Mouse (Mus musculus) neural tube, embryonic 15.5 days (tissue): Measurements from ENCODE around the gene Palm. TPM values are rescaled to one million over a fixed set of nuclear protein-coding genes. Genes with fewer than 3 reads are reported as not detected.

ENCODE experiments used
- ATAC-seq: fragments of 200-750 bp; cut with Nextera tagmentation; 2 replicates; pipeline ENCODE4 v1.8.0; 2017; ENCODE audit warnings: mild to moderate bottlenecking, moderate TSS enrichment, moderate library complexity; ENCODE audit not compliant: low FRiP score
- H3K27ac ChIP-seq: fragments of 300-500 bp; sonication (generic); replicated peaks from 2 replicates; pipeline ENCODE4 v1.5.1; 2015; ENCODE audit warnings: mild to moderate bottlenecking, inconsistent platforms
- H3K27me3 ChIP-seq: fragments of 300-500 bp; sonication (generic); replicated peaks from 2 replicates; pipeline ENCODE4 v1.6.1; 2015; ENCODE audit warnings: inconsistent platforms
- H3K36me3 ChIP-seq: fragments of 300-500 bp; sonication (generic); 2 replicates; pipeline ENCODE4 v1.6.1; 2015; ENCODE audit warnings: inconsistent platforms
- H3K4me1 ChIP-seq: fragments of 300-500 bp; sonication (generic); 2 replicates; pipeline ENCODE4 v1.6.1; 2015; ENCODE audit warnings: inconsistent platforms
- H3K4me2 ChIP-seq: fragments of 300-500 bp; sonication (generic); 2 replicates; pipeline ENCODE4 v1.6.1; 2015; ENCODE audit warnings: inconsistent platforms, mild to moderate bottlenecking, moderate library complexity
- H3K4me3 ChIP-seq: fragments of 300-500 bp; sonication (generic); replicated peaks from 2 replicates; pipeline ENCODE4 v1.5.1; 2015; ENCODE audit warnings: mild to moderate bottlenecking, inconsistent platforms
- H3K9ac ChIP-seq: fragments of 300-500 bp; sonication (generic); replicated peaks from 2 replicates; pipeline ENCODE4 v1.6.1; 2015; ENCODE audit warnings: mild to moderate bottlenecking, inconsistent platforms
- H3K9me3 ChIP-seq: fragments of 300-500 bp; sonication (generic); replicated peaks from 2 replicates; pipeline ENCODE4 v1.6.1; 2016; ENCODE audit warnings: inconsistent platforms
- WGBS: fragments of 180-500 bp; shearing (Covaris S2); methylation state at CpG from one replicate; pipeline ENCODE4 v1.1.7; 2015; ENCODE audit warnings: mixed read lengths; 5-methylcytosine and 5-hydroxymethylcytosine counted together
- polyA plus RNA-seq: library from polyadenylated mRNA; unstranded; fragments of >200 nt; fragmentation: Nextera tagmentation; extraction: Ambion mirVana; gene quantifications from 2 replicates; pipeline ENCODE4 v1.2.1, GENCODE M21; 2015

Gene Palm
- polyA plus RNA-seq, 1 experiment from 2014 or later = 256 TPM

- peak overlapping the region; percentile 92 for H3K4me3 ChIP-seq
- H3K9me3 ChIP-seq = no peaks in the 10 kb centered on the region
- H3K27me3 ChIP-seq = no peaks in the 10 kb centered on the region
- peak overlapping the region; percentile 70 for H3K9ac ChIP-seq
- H3K27ac ChIP-seq = peak overlapping the region; percentile 99
- ATAC-seq = no peak
- WGBS = 15% methylated on average over 8 of the region's 8 CpGs
- H3K36me3 ChIP-seq = peaks cover 7% of the 10 kb centered on the region
- H3K4me2 ChIP-seq = peak overlapping the region; percentile 81
- peaks cover 53% of the 10 kb centered on the region for H3K4me1 ChIP-seq
Observed at GRCm38 (mm10) chr10:79852827-79853226, 59.5 kb downstream of the Palm start.

DNA sequence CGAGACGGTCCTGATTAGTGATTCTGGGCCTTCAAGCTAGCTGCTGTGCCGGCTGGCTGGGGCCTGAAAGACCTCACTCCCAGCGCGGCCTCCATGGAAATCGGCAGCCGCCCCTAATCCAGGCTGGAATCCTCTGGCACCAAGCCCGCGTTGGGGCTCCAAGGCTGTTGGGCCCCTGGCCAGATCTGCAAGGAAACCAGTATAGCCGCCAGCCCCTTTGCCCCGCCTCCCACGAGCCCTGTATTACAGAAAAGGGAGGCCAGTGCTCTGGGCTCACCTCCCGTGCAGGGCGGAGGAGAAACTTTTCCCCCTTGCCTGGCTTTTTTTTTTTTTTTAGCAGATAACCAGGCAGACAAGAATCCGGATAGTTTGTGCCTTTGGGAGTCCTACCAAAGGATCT lies 60.0 kb downstream of the Palm start:
- no peak for ATAC-seq
- WGBS = 1% methylated on average over 15 of the region's 15 CpGs

DNA sequence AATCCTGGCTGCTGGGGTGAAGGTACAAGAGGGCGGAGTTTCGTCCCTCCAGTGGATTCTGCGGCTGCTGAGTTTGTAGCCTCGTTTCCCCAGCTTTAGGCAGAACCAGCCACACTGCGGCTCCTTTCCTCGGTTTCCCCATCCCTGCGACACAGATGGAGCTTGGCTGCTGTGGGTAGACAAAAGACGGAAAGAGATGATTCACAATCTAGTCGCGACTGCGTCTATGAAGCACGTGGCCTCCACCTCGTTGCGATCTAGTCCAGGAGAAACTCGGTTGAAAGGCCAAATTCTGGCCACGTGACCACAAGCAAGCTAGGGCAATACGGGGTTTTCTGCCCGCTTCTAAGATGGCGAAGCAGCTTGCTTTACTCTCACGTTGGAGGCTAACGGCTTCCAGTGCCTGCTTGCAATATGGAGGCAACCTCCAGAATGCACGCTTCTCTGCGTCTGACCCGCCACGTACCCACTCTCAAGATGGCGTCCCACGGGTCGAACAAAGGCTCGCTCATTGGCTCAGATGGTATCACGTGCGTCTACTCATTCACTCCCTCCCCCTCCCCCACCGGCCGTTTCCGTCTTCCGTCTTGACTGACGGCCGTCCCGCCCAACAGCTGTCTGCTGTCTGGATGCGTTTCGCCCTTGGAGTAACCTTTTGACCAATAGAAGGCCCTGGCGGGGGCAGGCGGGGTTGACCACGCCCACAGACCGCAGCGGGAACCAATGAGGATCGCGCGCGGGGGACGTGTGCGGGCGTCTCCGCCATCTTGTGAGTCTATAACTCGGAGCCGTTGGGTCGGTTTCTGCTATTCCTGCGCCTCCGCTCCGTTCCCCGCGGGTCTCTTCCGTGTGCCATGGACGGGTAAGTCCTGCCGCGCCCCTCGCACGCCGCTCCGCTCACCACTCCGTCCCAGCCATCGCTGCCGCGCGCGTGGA lies 60.8 kb downstream of the Palm start, which contains the start of gene Ptbp1:
TSS of gene Ptbp1 (plus strand) at position 568 of the 936 bp plus-strand sequence.
- Histone ChIP-seq H3K4me3 (peak within 1 kb of the TSS; percentile 92), H3K9me3 (no peaks in the 10 kb centered on the region), H3K4me2 (peak within 1 kb of the TSS; percentile 92), H3K27me3 (no peaks in the 10 kb centered on the region), H3K4me1 (peaks cover 65% of the 10 kb centered on the region), H3K36me3 (peaks cover 13% of the 10 kb centered on the region), H3K27ac (peak within 1 kb of the TSS; percentile 100), H3K9ac (peak within 1 kb of the TSS; percentile 99)
- WGBS = under 1% methylated on average over 75 of the region's 75 CpGs
- peak; percentile 94 for ATAC-seq

More for the DNA sequence above, 60.0 kb downstream of the Palm start:
- Histone ChIP-seq H3K4me1 (peaks cover 58% of the 10 kb centered on the region), H3K4me3 (peak overlapping the region; percentile 92), H3K36me3 (peaks cover 7% of the 10 kb centered on the region), H3K9me3 (no peaks in the 10 kb centered on the region), H3K27ac (peak overlapping the region; percentile 99), H3K27me3 (no peaks in the 10 kb centered on the region), H3K9ac (peak overlapping the region; percentile 70), H3K4me2 (peak overlapping the region; percentile 81)

GRCm38 (mm10) chr10:79854801-79855541 lies 61.6 kb downstream of the Palm start:
- peak; percentile 45 for ATAC-seq
- H3K9me3 ChIP-seq = no peaks in the 10 kb centered on the region
- H3K27ac ChIP-seq = peak overlapping the region; percentile 100
- H3K4me2 ChIP-seq = peak overlapping the region; percentile 92
- peaks cover 21% of the 10 kb centered on the region for H3K36me3 ChIP-seq
- peak overlapping the region; percentile 92 for H3K4me3 ChIP-seq
- no peaks in the 10 kb centered on the region for H3K27me3 ChIP-seq
- WGBS = 0% methylated on average over 83 of the region's 83 CpGs
- H3K9ac ChIP-seq = peak overlapping the region; percentile 99
- peaks cover 72% of the 10 kb centered on the region for H3K4me1 ChIP-seq

DNA sequence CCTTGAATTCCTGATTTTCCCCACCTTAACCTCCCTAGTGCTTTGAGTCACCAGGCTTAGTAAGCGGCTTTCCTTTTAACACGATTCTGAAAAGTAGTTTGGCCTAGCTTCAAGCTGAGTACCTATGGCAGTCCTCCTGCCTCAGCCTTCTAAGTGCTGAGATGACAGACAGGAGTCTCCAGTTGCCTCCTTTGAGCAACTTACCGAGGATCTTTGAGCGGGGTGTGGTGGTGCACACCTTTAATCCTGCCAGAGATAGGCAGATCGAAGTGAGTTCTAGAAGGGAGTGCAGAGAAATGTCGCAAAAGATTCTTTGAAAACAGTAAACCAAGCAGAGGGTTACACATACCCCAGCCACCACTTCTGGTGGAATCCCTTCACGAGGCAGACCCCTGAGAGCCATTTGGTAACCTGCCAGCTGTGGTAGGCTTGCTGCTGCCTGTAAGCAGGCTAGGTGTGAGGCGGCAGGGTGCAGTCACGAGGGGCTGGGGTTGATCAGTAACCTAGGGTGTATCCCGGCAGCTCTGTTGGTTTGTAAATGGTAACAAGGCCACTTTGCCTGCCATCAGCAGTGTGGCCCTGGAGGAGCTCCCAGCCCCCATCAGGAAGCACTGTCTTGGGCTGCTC lies 62.3 kb downstream of the Palm start:
- no peaks in the 10 kb centered on the region for H3K9me3 ChIP-seq
- H3K4me1 ChIP-seq = peaks cover 77% of the 10 kb centered on the region
- peak overlapping the region; percentile 99 for H3K9ac ChIP-seq
- H3K27me3 ChIP-seq = no peaks in the 10 kb centered on the region
- ATAC-seq = no peak
- H3K27ac ChIP-seq = peak overlapping the region; percentile 100
- H3K36me3 ChIP-seq = peaks cover 28% of the 10 kb centered on the region
- peak overlapping the region; percentile 92 for H3K4me2 ChIP-seq
- peak overlapping the region; percentile 92 for H3K4me3 ChIP-seq
- 2% methylated on average over 10 of the region's 10 CpGs for WGBS

DNA sequence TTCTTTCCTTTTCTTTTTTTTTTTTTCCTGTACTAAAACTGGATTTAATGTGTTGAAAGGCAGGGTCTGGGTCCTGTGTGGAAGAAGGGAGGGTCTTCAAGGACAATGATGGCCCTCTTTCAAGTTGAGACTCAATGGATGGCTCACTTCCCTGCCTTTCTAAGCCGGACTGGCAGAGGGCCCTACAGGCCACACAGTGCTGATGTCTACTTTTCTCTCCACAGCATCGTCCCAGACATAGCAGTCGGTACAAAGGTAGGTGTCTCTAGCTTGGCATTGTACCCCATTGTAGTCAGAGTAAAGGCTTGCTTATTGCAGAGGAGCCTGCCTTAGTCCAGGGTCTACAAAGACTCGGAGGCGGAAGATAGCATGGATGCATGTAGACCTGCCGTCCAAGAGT lies 62.9 kb downstream of the Palm start:
- H3K9me3 ChIP-seq = no peaks in the 10 kb centered on the region
- H3K9ac ChIP-seq = peak overlapping the region; percentile 99
- peak overlapping the region; percentile 100 for H3K27ac ChIP-seq
- no peaks in the 10 kb centered on the region for H3K27me3 ChIP-seq
- peak overlapping the region; percentile 92 for H3K4me2 ChIP-seq
- ATAC-seq = no peak
- H3K4me1 ChIP-seq = peaks cover 74% of the 10 kb centered on the region
- H3K4me3 ChIP-seq = peak overlapping the region; percentile 92
- H3K36me3 ChIP-seq = peaks cover 34% of the 10 kb centered on the region
- 48% methylated on average over 6 of the region's 6 CpGs for WGBS

- Histone ChIP-seq H3K9me3 (no peaks in the 10 kb centered on the region), H3K4me3 (peak overlapping the region; percentile 92), H3K4me2 (peak overlapping the region; percentile 92), H3K4me1 (peaks cover 70% of the 10 kb centered on the region), H3K27ac (peak overlapping the region; percentile 100), H3K36me3 (peaks cover 40% of the 10 kb centered on the region), H3K27me3 (no peaks in the 10 kb centered on the region), H3K9ac (peak overlapping the region; percentile 99)
- no peak for ATAC-seq
- 55% methylated on average over 7 of the region's 7 CpGs for WGBS
Observed at GRCm38 (mm10) chr10:79856704-79857451, 63.5 kb downstream of the Palm start.

- H3K9ac ChIP-seq = peak overlapping the region; percentile 99
- ATAC-seq = no peak
- peak overlapping the region; percentile 92 for H3K4me3 ChIP-seq
- peak overlapping the region; percentile 100 for H3K27ac ChIP-seq
- WGBS = 33% methylated on average over 4 of the region's 4 CpGs
- no peaks in the 10 kb centered on the region for H3K27me3 ChIP-seq
- no peaks in the 10 kb centered on the region for H3K9me3 ChIP-seq
- peaks cover 70% of the 10 kb centered on the region for H3K4me1 ChIP-seq
- peak overlapping the region; percentile 92 for H3K4me2 ChIP-seq
- peaks cover 46% of the 10 kb centered on the region for H3K36me3 ChIP-seq
Observed at GRCm38 (mm10) chr10:79857452-79857811, 64.1 kb downstream of the Palm start.

DNA sequence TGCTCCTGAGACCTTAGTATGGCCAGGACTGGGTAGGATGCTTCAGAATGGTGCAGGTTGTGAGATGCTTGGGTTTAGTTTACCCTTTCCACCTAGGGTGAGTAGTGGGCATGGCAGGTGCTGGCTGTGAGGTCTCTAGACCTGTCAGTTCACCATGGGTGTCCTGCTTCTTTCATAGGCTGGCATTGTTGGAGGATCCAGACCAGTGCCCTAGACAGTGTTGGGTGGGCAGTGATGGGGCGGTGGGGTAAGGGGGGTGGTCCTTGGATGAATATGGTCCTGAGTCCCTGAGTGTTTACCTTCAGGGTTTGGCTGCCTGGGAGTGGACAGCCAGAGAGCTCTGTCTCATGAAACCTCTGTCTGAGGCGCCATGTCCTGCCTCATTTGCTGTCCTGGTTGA lies 64.5 kb downstream of the Palm start:
- 78% methylated on average over 2 of the region's 2 CpGs for WGBS
- H3K27me3 ChIP-seq = no peaks in the 10 kb centered on the region
- H3K4me1 ChIP-seq = peaks cover 66% of the 10 kb centered on the region
- peak overlapping the region; percentile 92 for H3K4me2 ChIP-seq
- peaks cover 51% of the 10 kb centered on the region for H3K36me3 ChIP-seq
- peak overlapping the region; percentile 100 for H3K27ac ChIP-seq
- ATAC-seq = no peak
- peak overlapping the region; percentile 99; the same call in 1 of the 2 replicates for H3K9ac ChIP-seq
- H3K4me3 ChIP-seq = peak overlapping the region; percentile 92
- no peaks in the 10 kb centered on the region for H3K9me3 ChIP-seq

DNA sequence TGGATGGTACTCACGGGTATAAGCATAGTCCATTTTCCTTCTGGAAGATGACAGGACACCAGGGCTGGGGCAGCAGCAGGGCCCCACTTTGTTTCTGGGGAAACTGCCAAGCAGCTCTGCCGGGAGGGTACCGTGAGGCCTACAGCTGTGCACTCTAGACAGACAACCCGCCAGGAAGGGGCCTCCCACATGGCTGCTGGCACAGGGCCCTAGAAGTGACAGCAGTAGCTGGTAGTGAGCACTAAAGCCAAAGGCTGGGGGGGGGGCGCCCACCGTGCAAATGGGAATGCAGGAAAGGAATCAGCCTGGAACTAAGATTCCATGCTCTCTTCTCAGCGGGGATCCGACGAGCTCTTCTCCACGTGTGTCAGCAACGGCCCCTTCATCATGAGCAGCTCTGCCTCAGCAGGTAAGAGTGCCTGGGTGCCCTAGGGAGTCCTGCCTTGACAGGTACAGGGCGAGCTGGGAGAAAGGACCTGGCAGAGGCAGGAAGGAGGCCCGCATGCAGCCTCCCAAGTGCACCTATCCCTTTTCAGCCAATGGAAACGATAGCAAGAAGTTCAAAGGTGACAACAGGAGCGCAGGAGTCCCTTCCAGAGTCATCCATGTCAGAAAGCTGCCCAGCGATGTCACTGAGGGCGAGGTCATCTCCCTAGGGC lies 65.2 kb downstream of the Palm start:
- Histone ChIP-seq H3K27me3 (no peaks in the 10 kb centered on the region), H3K36me3 (peaks cover 57% of the 10 kb centered on the region), H3K4me3 (peak overlapping the region; percentile 92; the same call in 1 of the 2 replicates), H3K9me3 (no peaks in the 10 kb centered on the region), H3K9ac (peak overlapping the region; percentile 26; the same call in 1 of the 2 replicates), H3K27ac (peak overlapping the region; percentile 51), H3K4me2 (peak overlapping the region; percentile 92), H3K4me1 (peaks cover 59% of the 10 kb centered on the region)
- ATAC-seq = no peak
- WGBS = 43% methylated on average over 17 of the region's 17 CpGs
